Mouse (Mus musculus) E14TG2a.4 (cell line): ENCODE data around the gene Gm20388.

Source experiments
- CTCF ChIP-seq: conservative IDR thresholded peaks from 2 replicates; pipeline ENCODE4 v1.5.1; 2014; ENCODE audit warnings: low read length
- NANOG ChIP-seq: IDR thresholded peaks from 2 replicates; pipeline ENCODE4 v1.6.1; 2014; ENCODE audit warnings: borderline replicate concordance, low read length, mixed read lengths

GRCm38 (mm10) chr8:123432381-123432780 is 3521.7 kb downstream of the Gm20388 start:
- no peak for TF ChIP-seq CTCF
- TF ChIP-seq NANOG: no peak
